Mouse (Mus musculus) ES-E14 (cell line): ENCODE measurements around the gene Rpap2. TPM values are rescaled to one million over a fixed set of nuclear protein-coding genes. Genes with fewer than 3 reads are reported as not detected.

Source experiments
- DNase-seq: peaks from one replicate; pipeline ENCODE4 v3.0.0-alpha.2; 2013; ENCODE audit warnings: low read depth, low spot score
- H3K27ac ChIP-seq: 2 replicates; pipeline ENCODE4 v1.5.1; 2012; ENCODE audit warnings: low read depth, mild to moderate bottlenecking, low read length, moderate library complexity, mixed read lengths; ENCODE audit not compliant: poor library complexity, insufficient read depth, severe bottlenecking
- H3K36me3 ChIP-seq: 2 replicates; pipeline ENCODE4 v1.6.1; 2012; ENCODE audit warnings: mild to moderate bottlenecking, low read length, moderate library complexity, mixed read lengths; ENCODE audit not compliant: control insufficient read depth, poor library complexity, insufficient read depth, severe bottlenecking
- H3K4me1 ChIP-seq, 2 experiments: fragments of 150-350 bp in 1 of 2; sonication (generic) in 1 of 2; 2 replicates each; pipeline ENCODE4 v1.6.1; 2012; ENCODE audit warnings: low read length in 2 of 2, mild to moderate bottlenecking in 1 of 2, mixed read lengths in 1 of 2; ENCODE audit not compliant: control insufficient read depth in 2 of 2, insufficient read depth in 2 of 2, poor library complexity in 1 of 2
- H3K4me3 ChIP-seq, 2 experiments: fragments of 150-350 bp in 1 of 2; sonication (generic) in 1 of 2; 2 replicates each; pipeline ENCODE4 v1.5.1; 2012; ENCODE audit warnings: low read length in 2 of 2, low read depth in 1 of 2, mild to moderate bottlenecking in 1 of 2, mixed read lengths in 1 of 2; ENCODE audit not compliant: insufficient read depth in 1 of 2, poor library complexity in 1 of 2, severe bottlenecking in 1 of 2
- H3K9ac ChIP-seq: 2 replicates; pipeline ENCODE4 v1.6.1; 2012; ENCODE audit warnings: low read depth, mild to moderate bottlenecking, low read length, mixed read lengths; ENCODE audit not compliant: poor library complexity, insufficient read depth, severe bottlenecking
- H3K9me3 ChIP-seq: fragments of 150-350 bp; sonication (generic); 2 replicates; pipeline ENCODE4 v1.6.1; 2012; ENCODE audit warnings: low read depth, mild to moderate bottlenecking, low read length; ENCODE audit not compliant: control insufficient read depth, insufficient read depth
- CHD2 ChIP-seq: IDR thresholded peaks from 2 replicates; pipeline ENCODE4 v1.6.1; 2014; ENCODE audit warnings: mild to moderate bottlenecking, low read depth, low read length, inconsistent platforms
- HCFC1 ChIP-seq: IDR thresholded peaks from 2 replicates; pipeline ENCODE4 v1.6.1; 2012; ENCODE audit warnings: low read length, inconsistent platforms, borderline replicate concordance; ENCODE audit not compliant: insufficient read depth
- MAFK ChIP-seq: IDR thresholded peaks from 2 replicates; pipeline ENCODE4 v1.6.1; 2014; ENCODE audit warnings: mild to moderate bottlenecking, low read depth, low read length, inconsistent platforms; ENCODE audit not compliant: insufficient read depth
- ZC3H11A ChIP-seq: IDR thresholded peaks from 2 replicates; pipeline ENCODE4 v1.6.1; 2012; ENCODE audit warnings: low read depth, mild to moderate bottlenecking, inconsistent platforms, low read length, borderline replicate concordance
- ZNF384 ChIP-seq: IDR thresholded peaks from 2 replicates; pipeline ENCODE4 v1.6.1; 2012; ENCODE audit warnings: low read depth, low read length, inconsistent platforms
- in situ Hi-C, 2 experiments: fragments of 600-800 bp; cut with MboI; formaldehyde crosslinking; loops; one replicate each; pipeline ENCODE4 v1.15.1; 2025; ENCODE audit warnings: low sequenced_read_pairs in 2 of 2, inconsistent platforms in 1 of 2; ENCODE audit not compliant: unreplicated experiment in 2 of 2
- total RNA-seq: library from RNA; depleted of rRNA; stranded (reverse); fragments of 300-350 nt; gene quantifications from 2 replicates; pipeline ENCODE4 v1.2.3, GENCODE M21; 2012; rRNA removed

The Rpap2 gene
- total RNA-seq, result 15.9 and 20.2 TPM in 2 replicates

GRCm38 (mm10) chr5:107597301-107598077, at the start of gene Rpap2, which contains the start of gene Glmn:
Gene Rpap2, plus strand, starts transcription at chr5:107597373.
Gene Glmn, minus strand, starts transcription at chr5:107597888.
- Histone ChIP-seq H3K9me3 (no peaks in the 10 kb centered on the region), H3K27ac (peak within 1 kb of the TSS; percentile 45), H3K4me3 (peak within 1 kb of the TSS; percentile 96 to 99), H3K4me1 (peaks cover 0 to 2% of the 10 kb centered on the region in 2 experiments; a peak in 1 of 4 replicates), H3K36me3 (peaks cover 3% of the 10 kb centered on the region; the same call in 1 of the 2 replicates), H3K9ac (peak within 1 kb of the TSS; percentile 99)
- peak; percentile 71 for DNase-seq
- in situ Hi-C loops, result no loop called here
- TF ChIP-seq ZNF384 (no peak), ZC3H11A (no peak), CHD2 (no peak), HCFC1 (peak; percentile 17; the same call in 1 of the 2 replicates), MAFK (no peak)

GRCm38 (mm10) chr5:107547955-107548354, 49.2 kb upstream of the Rpap2 start:
- TF ChIP-seq ZNF384, result no peak
- no peak for TF ChIP-seq MAFK
- TF ChIP-seq ZC3H11A, result no peak
- no peak for TF ChIP-seq HCFC1
- no peak for TF ChIP-seq CHD2
- H3K36me3 ChIP-seq, result no peaks in the 10 kb centered on the region
- DNase-seq, result no peak
- in situ Hi-C loops, result no loop called here
- no peak overlapping the region for H3K9ac ChIP-seq
- 0 out of 2 replicates have a peak, but pooled peaks cover 2% of the 10 kb centered on the region for H3K9me3 ChIP-seq
- no peaks in the 10 kb centered on the region for H3K4me1 ChIP-seq
- no peak overlapping the region for H3K27ac ChIP-seq
- no peak overlapping the region for H3K4me3 ChIP-seq

- in situ Hi-C loops, result no loop called here
- no peak for DNase-seq
Observed at GRCm38 (mm10) chr5:107548444-107548843, 48.7 kb upstream of the Rpap2 start.

GRCm38 (mm10) chr5:107554336-107554735, 42.8 kb upstream of the Rpap2 start:
- in situ Hi-C loops, result no loop called here
- no peak for DNase-seq
- no peak overlapping the region for H3K27ac ChIP-seq
- peaks cover 3% of the 10 kb centered on the region for H3K36me3 ChIP-seq
- H3K9ac ChIP-seq, result no peak overlapping the region
- TF ChIP-seq ZNF384, result no peak
- TF ChIP-seq HCFC1, result no peak
- TF ChIP-seq MAFK, result no peak
- no peak for TF ChIP-seq CHD2
- no peak for TF ChIP-seq ZC3H11A
- H3K9me3 ChIP-seq, result no peaks in the 10 kb centered on the region
- H3K4me1 ChIP-seq, result no peaks in the 10 kb centered on the region
- no peak overlapping the region for H3K4me3 ChIP-seq

More at GRCm38 (mm10) chr5:107548444-107548843, 48.7 kb upstream of the Rpap2 start:
- H3K9me3 ChIP-seq, result 0 out of 2 replicates have a peak, but pooled peaks cover 2% of the 10 kb centered on the region
- TF ChIP-seq ZNF384, result no peak
- no peak for TF ChIP-seq MAFK
- TF ChIP-seq ZC3H11A, result no peak
- no peak for TF ChIP-seq HCFC1
- no peak for TF ChIP-seq CHD2
- H3K4me3 ChIP-seq, result no peak overlapping the region
- no peaks in the 10 kb centered on the region for H3K4me1 ChIP-seq
- no peak overlapping the region for H3K27ac ChIP-seq
- no peaks in the 10 kb centered on the region for H3K36me3 ChIP-seq
- H3K9ac ChIP-seq, result no peak overlapping the region
